Mouse (Mus musculus): ENCODE results near the gene Wasf2. TPM values are rescaled to one million over a fixed set of nuclear protein-coding genes. Genes with fewer than 3 reads are reported as not detected.

The Wasf2 gene
- polyA plus RNA-seq, 1 experiment: 97.6 TPM

- no peak overlapping the region for H3K4me3 ChIP-seq (ENCODE audit: low read depth, low read length)
- H3K27ac ChIP-seq (ENCODE audit: insufficient read depth, low read depth, low read length): no peak overlapping the region
- no peaks in the 10 kb centered on the region for H3K27me3 ChIP-seq (ENCODE audit: control insufficient read depth, insufficient read depth, low read length)
- TF ChIP-seq CTCF (IDR thresholded peaks at IDR 0.05; ENCODE audit: extremely low read depth, insufficient read length, insufficient replicate concordance, low read depth, low read length) (no peak), POLR2A (IDR thresholded peaks at IDR 0.05; ENCODE audit: low read depth, low read length) (no peak)
- H3K36me3 ChIP-seq (ENCODE audit: control insufficient read depth, insufficient read depth, low read length): peaks cover 55% of the 10 kb centered on the region
- 38% methylated on average over 7 of the region's 7 CpGs for WGBS
- peaks cover 20% of the 10 kb centered on the region for H3K4me1 ChIP-seq (ENCODE audit: control insufficient read depth, insufficient read depth, insufficient read length, low read length)
Measured at GRCm38 (mm10) chr4:133196852-133197251, 66.5 kb downstream of the Wasf2 start.

- TF ChIP-seq POLR2A (IDR thresholded peaks at IDR 0.05; ENCODE audit: low read depth, low read length) (no peak), CTCF (IDR thresholded peaks at IDR 0.05; ENCODE audit: extremely low read depth, insufficient read length, insufficient replicate concordance, low read depth, low read length) (no peak)
- peaks cover 52% of the 10 kb centered on the region for H3K36me3 ChIP-seq (ENCODE audit: control insufficient read depth, insufficient read depth, low read length)
- H3K4me1 ChIP-seq (ENCODE audit: control insufficient read depth, insufficient read depth, insufficient read length, low read length): peaks cover 20% of the 10 kb centered on the region
- 49% methylated on average over 5 of the region's 5 CpGs for WGBS
- H3K27me3 ChIP-seq (ENCODE audit: control insufficient read depth, insufficient read depth, low read length): no peaks in the 10 kb centered on the region
- no peak overlapping the region for H3K4me3 ChIP-seq (ENCODE audit: low read depth, low read length)
- H3K27ac ChIP-seq (ENCODE audit: insufficient read depth, low read depth, low read length): no peak overlapping the region
Measured at GRCm38 (mm10) chr4:133197355-133197754, 67.0 kb downstream of the Wasf2 start.

GRCm38 (mm10) chr4:133197801-133198286, 67.5 kb downstream of the Wasf2 start:
- Histone ChIP-seq H3K4me3 (ENCODE audit: low read depth, low read length) (no peak overlapping the region), H3K27ac (ENCODE audit: insufficient read depth, low read depth, low read length) (no peak overlapping the region), H3K27me3 (ENCODE audit: control insufficient read depth, insufficient read depth, low read length) (no peaks in the 10 kb centered on the region), H3K36me3 (ENCODE audit: control insufficient read depth, insufficient read depth, low read length) (peaks cover 47% of the 10 kb centered on the region), H3K4me1 (ENCODE audit: control insufficient read depth, insufficient read depth, insufficient read length, low read length) (peaks cover 20% of the 10 kb centered on the region)
- TF ChIP-seq CTCF (IDR thresholded peaks at IDR 0.05; ENCODE audit: extremely low read depth, insufficient read length, insufficient replicate concordance, low read depth, low read length) (no peak), POLR2A (IDR thresholded peaks at IDR 0.05; ENCODE audit: low read depth, low read length) (no peak)
- 69% methylated on average over 13 of the region's 13 CpGs for WGBS

GRCm38 (mm10) chr4:133198337-133199180, 68.3 kb downstream of the Wasf2 start:
- Histone ChIP-seq H3K4me3 (ENCODE audit: low read depth, low read length) (no peak overlapping the region), H3K27me3 (ENCODE audit: control insufficient read depth, insufficient read depth, low read length) (no peaks in the 10 kb centered on the region), H3K27ac (ENCODE audit: insufficient read depth, low read depth, low read length) (no peak overlapping the region), H3K36me3 (ENCODE audit: control insufficient read depth, insufficient read depth, low read length) (peaks cover 40% of the 10 kb centered on the region), H3K4me1 (ENCODE audit: control insufficient read depth, insufficient read depth, insufficient read length, low read length) (peaks cover 20% of the 10 kb centered on the region)
- 76% methylated on average over 19 of the region's 19 CpGs for WGBS
- TF ChIP-seq POLR2A (IDR thresholded peaks at IDR 0.05; ENCODE audit: low read depth, low read length) (no peak), CTCF (IDR thresholded peaks at IDR 0.05; ENCODE audit: extremely low read depth, insufficient read length, insufficient replicate concordance, low read depth, low read length) (no peak)

GRCm38 (mm10) chr4:133199743-133200142, 69.4 kb downstream of the Wasf2 start:
- H3K4me3 ChIP-seq (ENCODE audit: low read depth, low read length): no peak overlapping the region
- no peak overlapping the region for H3K27ac ChIP-seq (ENCODE audit: insufficient read depth, low read depth, low read length)
- H3K4me1 ChIP-seq (ENCODE audit: control insufficient read depth, insufficient read depth, insufficient read length, low read length): peaks cover 20% of the 10 kb centered on the region
- WGBS: 84% methylated on average over 6 of the region's 6 CpGs
- TF ChIP-seq POLR2A (IDR thresholded peaks at IDR 0.05; ENCODE audit: low read depth, low read length): no peak
- no peak for TF ChIP-seq CTCF (IDR thresholded peaks at IDR 0.05; ENCODE audit: extremely low read depth, insufficient read length, insufficient replicate concordance, low read depth, low read length)
- no peaks in the 10 kb centered on the region for H3K27me3 ChIP-seq (ENCODE audit: control insufficient read depth, insufficient read depth, low read length)
- peaks cover 30% of the 10 kb centered on the region for H3K36me3 ChIP-seq (ENCODE audit: control insufficient read depth, insufficient read depth, low read length)

- peaks cover 20% of the 10 kb centered on the region for H3K4me1 ChIP-seq (ENCODE audit: control insufficient read depth, insufficient read depth, insufficient read length, low read length)
- H3K27me3 ChIP-seq (ENCODE audit: control insufficient read depth, insufficient read depth, low read length): no peaks in the 10 kb centered on the region
- H3K27ac ChIP-seq (ENCODE audit: insufficient read depth, low read depth, low read length): peak overlapping the region; percentile 44; the same call in 1 of the 2 replicates
- WGBS: 48% methylated on average over 21 of the region's 21 CpGs
- H3K4me3 ChIP-seq (ENCODE audit: low read depth, low read length): no peak overlapping the region
- TF ChIP-seq POLR2A (IDR thresholded peaks at IDR 0.05; ENCODE audit: low read depth, low read length) (no peak), CTCF (IDR thresholded peaks at IDR 0.05; ENCODE audit: extremely low read depth, insufficient read length, insufficient replicate concordance, low read depth, low read length) (no peak)
- peaks cover 25% of the 10 kb centered on the region for H3K36me3 ChIP-seq (ENCODE audit: control insufficient read depth, insufficient read depth, low read length)
Measured at GRCm38 (mm10) chr4:133200343-133200742, 70.0 kb downstream of the Wasf2 start.

- Histone ChIP-seq H3K4me1 (ENCODE audit: control insufficient read depth, insufficient read depth, insufficient read length, low read length) (peaks cover 20% of the 10 kb centered on the region), H3K27ac (ENCODE audit: insufficient read depth, low read depth, low read length) (peak overlapping the region; percentile 44), H3K27me3 (ENCODE audit: control insufficient read depth, insufficient read depth, low read length) (no peaks in the 10 kb centered on the region), H3K4me3 (ENCODE audit: low read depth, low read length) (no peak overlapping the region), H3K36me3 (ENCODE audit: control insufficient read depth, insufficient read depth, low read length) (peaks cover 17% of the 10 kb centered on the region)
- TF ChIP-seq CTCF (IDR thresholded peaks at IDR 0.05; ENCODE audit: extremely low read depth, insufficient read length, insufficient replicate concordance, low read depth, low read length) (peak; percentile 71), POLR2A (IDR thresholded peaks at IDR 0.05; ENCODE audit: low read depth, low read length) (no peak)
- 26% methylated on average over 7 of the region's 8 CpGs for WGBS
Measured at GRCm38 (mm10) chr4:133201006-133201771, 70.9 kb downstream of the Wasf2 start.

All from small intestine, adult 2 months (tissue).